Mouse (Mus musculus): ENCODE measurements around the gene Gata3. TPM values are rescaled to one million over a fixed set of nuclear protein-coding genes. Genes with fewer than 3 reads are reported as not detected.
A peak's percentile ranks its signal among the peaks of the same experiment; 100 is the strongest.

Gata3 gene
- total RNA-seq (2017), result 3.1 and 5.6 TPM in 2 replicates

GRCm38 (mm10) chr2:9889651-9890183 lies at the start of gene Gata3:
Gene Gata3 (minus strand): TSS chr2:9890034.
- 0 out of 4 replicates have a peak, but pooled peaks of 1 of the 2 experiments have one; percentile 1 for ATAC-seq (replicated peaks in 1 of 2; ENCODE audit: insufficient read depth in 1 of 2, low FRiP score in 2 of 2, low TSS enrichment in 1 of 2, low read depth in 1 of 2, poor library complexity in 2 of 2, severe bottlenecking in 2 of 2)

DNA sequence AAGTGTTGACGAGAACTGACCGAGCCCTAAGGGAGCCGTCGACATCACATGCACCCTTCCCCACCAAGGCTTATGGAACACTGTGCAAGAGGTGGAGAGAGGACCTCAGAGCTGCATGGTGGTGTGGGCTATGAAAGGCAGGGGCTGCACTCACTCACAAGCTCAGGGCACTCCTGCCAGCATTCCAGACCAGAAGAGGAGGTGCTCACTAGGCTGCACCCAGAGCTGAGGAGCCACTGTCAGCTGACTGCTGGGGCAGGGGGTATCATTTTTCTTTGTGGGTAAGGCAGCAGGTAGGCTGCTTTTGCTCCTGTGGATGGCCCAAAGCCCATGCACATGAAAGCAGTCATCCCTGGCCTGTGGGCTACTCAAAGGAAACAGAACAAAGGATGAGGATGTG lies 49.4 kb upstream of the Gata3 start:
- no peak for ATAC-seq (replicated peaks in 1 of 2; ENCODE audit: insufficient read depth in 1 of 2, low FRiP score in 2 of 2, low TSS enrichment in 1 of 2, low read depth in 1 of 2, poor library complexity in 2 of 2, severe bottlenecking in 2 of 2)

DNA sequence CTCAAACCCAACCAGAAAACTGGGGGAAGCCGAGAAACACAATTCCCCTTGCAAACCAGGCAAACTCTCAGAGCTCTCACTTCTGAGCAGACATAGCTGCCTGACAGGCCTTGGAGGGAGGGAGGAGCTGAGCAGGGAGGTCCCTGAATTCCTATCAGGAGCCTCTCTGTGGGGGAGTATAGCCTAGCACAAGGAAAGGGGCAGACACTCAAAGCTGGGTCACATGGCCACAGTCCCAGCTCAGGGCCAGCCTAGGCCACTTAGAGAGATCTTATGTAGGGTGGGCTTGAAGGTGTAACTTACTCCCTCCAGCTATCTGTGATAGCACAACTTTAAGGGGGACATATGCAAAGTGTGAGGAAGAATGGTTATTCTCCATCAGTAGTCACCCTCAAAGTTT lies 46.1 kb upstream of the Gata3 start:
- no peak for ATAC-seq (replicated peaks in 1 of 2; ENCODE audit: insufficient read depth in 1 of 2, low FRiP score in 2 of 2, low TSS enrichment in 1 of 2, low read depth in 1 of 2, poor library complexity in 2 of 2, severe bottlenecking in 2 of 2)

GRCm38 (mm10) chr2:9926905-9927283 lies 37.1 kb upstream of the Gata3 start:
- no peak for ATAC-seq (replicated peaks in 1 of 2; ENCODE audit: insufficient read depth in 1 of 2, low FRiP score in 2 of 2, low TSS enrichment in 1 of 2, low read depth in 1 of 2, poor library complexity in 2 of 2, severe bottlenecking in 2 of 2)

DNA sequence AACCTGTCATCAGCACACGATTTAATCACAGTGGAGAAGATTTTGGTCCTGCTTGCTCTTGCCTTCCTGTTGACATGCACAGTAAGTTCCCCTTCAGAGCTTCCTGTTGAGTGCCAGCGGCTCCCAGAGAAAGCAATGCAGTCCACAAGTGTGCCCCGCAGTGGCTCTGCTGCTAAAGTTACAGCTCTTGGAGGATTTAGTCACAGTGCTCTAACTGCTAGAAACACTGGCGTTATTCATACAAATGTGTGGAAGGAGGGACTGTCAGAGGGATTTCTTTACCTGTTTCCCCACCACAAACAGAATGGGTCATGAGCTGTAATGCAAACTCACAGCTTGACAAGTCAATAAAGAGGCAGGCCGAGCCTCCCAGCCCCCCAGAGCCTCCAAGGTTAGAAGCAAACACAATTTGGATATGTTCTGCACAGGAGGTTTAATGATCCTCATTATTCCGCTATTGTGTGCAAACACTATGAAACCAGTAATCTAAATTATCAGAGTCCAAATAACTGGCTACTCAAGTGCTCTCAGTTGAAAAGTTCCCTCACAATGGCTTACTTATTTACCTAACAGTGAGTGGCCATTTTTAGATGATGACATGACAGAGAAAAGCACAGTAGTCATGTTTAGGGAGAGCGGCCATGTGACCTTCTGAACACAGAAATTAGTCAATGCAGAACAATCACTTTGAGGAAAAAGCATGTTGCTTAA lies 36.5 kb upstream of the Gata3 start:
- peak; percentile 79 to 82 for ATAC-seq (replicated peaks in 1 of 2; ENCODE audit: insufficient read depth in 1 of 2, low FRiP score in 2 of 2, low TSS enrichment in 1 of 2, low read depth in 1 of 2, poor library complexity in 2 of 2, severe bottlenecking in 2 of 2)

- no peak for ATAC-seq (replicated peaks in 1 of 2; ENCODE audit: insufficient read depth in 1 of 2, low FRiP score in 2 of 2, low TSS enrichment in 1 of 2, low read depth in 1 of 2, poor library complexity in 2 of 2, severe bottlenecking in 2 of 2)
These were observed 29.0 kb upstream of the Gata3 start for GRCm38 (mm10) chr2:9918691-9919471.

DNA sequence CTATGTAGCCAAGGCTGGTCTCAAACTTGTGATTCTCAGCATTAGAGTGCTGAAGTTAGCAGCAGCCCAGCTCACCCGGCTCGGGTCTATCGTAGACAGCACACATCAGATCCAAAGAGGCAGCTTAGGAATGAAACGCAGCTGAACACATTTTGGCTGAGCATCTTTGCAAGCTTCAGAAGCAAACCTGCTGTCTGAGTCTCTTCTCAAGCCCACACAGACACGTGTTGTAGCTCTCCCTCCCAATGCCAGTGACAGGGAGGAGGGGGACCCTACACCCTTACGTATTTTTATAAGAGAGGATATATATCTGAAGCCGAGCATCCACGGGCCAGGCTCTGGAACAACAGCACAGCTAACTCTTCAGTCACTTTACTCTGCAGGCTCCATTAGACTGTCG lies 27.8 kb upstream of the Gata3 start:
- ATAC-seq (replicated peaks in 1 of 2; ENCODE audit: insufficient read depth in 1 of 2, low FRiP score in 2 of 2, low TSS enrichment in 1 of 2, low read depth in 1 of 2, poor library complexity in 2 of 2, severe bottlenecking in 2 of 2), result no peak

- peak; percentile 35 to 44; a peak in 2 of 4 replicates for ATAC-seq (replicated peaks in 1 of 2; ENCODE audit: insufficient read depth in 1 of 2, low FRiP score in 2 of 2, low TSS enrichment in 1 of 2, low read depth in 1 of 2, poor library complexity in 2 of 2, severe bottlenecking in 2 of 2)
These were observed 16.2 kb upstream of the Gata3 start for GRCm38 (mm10) chr2:9905995-9906394.

DNA sequence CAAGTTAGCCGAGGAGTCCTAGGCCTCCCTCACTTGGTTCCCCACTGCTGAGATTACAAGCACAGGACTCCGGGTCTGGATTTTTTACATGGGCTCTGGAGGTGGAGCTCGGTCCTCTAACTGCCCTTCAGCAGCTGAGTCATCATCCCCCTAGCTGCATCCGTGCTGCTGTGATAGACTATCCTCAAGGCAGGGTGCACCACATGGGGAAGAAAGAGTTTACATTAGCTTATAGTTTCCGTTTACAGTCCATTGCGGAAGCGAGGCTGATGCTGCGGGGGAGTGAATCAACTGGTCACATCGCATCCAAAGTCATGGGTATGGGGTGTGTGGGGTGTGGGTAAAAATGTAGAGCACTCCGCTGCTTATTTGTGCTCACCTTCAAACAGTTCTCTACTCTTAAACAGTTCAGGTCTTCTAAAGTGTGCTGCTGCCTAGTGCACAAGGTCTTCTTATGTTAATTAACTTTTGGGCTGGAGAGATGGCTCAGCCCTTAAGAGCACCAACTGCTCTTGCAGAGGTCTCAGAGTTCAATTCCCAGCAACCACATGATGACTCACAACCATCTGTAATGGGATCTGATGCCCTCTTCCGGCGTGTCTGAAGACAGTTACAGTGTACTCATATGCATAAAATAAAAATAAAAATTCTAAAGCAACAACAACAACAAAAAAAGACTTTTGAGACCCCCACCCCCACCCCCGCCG lies 14.2 kb upstream of the Gata3 start:
- no peak for ATAC-seq (replicated peaks in 1 of 2; ENCODE audit: insufficient read depth in 1 of 2, low FRiP score in 2 of 2, low TSS enrichment in 1 of 2, low read depth in 1 of 2, poor library complexity in 2 of 2, severe bottlenecking in 2 of 2)

DNA sequence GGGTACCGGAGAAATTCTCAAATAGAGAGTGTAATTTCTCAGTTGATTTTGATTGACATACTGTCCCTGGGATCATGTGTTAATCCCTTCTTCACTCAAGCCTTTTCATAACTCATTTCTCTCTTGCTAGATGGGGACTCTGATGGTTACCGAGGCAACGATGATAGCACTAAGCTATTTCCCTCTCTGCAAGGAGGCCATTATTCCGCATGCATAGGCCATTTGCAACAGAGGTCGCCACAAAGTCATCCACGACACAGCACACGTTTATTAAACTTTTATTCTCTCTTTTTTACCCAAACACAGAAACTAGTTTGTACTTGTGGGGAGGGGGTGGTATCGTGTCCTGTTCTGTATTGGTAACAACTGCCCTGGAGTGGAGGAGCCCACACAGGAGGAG lies 8.0 kb upstream of the Gata3 start:
- ATAC-seq (replicated peaks in 1 of 2; ENCODE audit: insufficient read depth in 1 of 2, low FRiP score in 2 of 2, low TSS enrichment in 1 of 2, low read depth in 1 of 2, poor library complexity in 2 of 2, severe bottlenecking in 2 of 2), result no peak

- no peak for ATAC-seq (replicated peaks in 1 of 2; ENCODE audit: insufficient read depth in 1 of 2, low FRiP score in 2 of 2, low TSS enrichment in 1 of 2, low read depth in 1 of 2, poor library complexity in 2 of 2, severe bottlenecking in 2 of 2)
These were observed 6.4 kb upstream of the Gata3 start for GRCm38 (mm10) chr2:9896097-9896770.

DNA sequence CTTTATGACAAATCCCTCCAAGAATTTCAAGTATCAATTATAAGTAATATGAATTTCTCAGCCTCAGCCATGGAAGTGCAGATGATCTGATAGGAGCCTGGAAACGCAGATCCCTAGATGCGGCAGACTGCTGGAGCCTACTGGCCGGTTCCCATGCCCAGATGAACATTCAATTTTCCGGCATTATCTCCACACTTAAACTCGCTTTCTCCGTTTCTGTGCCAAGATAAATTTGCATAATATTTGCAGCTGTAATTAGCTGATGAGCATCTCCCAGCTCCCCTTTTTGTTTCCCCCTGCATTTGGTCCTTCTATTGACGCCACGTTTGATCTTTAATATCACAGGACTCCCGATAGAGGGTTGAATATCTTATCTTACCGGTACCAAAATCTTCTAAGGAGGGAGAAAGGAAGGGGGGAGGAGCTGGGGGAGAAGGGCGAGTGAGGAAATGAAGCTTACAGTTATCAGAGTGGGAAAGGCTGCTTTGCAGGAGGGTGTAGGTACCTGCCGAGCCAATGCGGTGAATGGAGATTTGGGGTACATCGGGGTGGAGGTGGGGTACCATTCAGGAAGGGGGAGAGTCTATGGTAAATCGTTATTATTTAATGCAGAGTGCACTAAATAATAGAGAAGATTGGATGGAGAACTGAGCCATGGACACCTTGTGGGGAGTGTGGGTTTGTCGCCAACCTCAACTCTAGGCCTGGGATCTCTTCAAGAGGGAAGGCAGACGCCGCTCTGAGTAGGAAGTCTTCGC lies 5.2 kb upstream of the Gata3 start:
- no peak for ATAC-seq (replicated peaks in 1 of 2; ENCODE audit: insufficient read depth in 1 of 2, low FRiP score in 2 of 2, low TSS enrichment in 1 of 2, low read depth in 1 of 2, poor library complexity in 2 of 2, severe bottlenecking in 2 of 2)

GRCm38 (mm10) chr2:9893272-9893953 lies 3.6 kb upstream of the Gata3 start:
- no peak for ATAC-seq (replicated peaks in 1 of 2; ENCODE audit: insufficient read depth in 1 of 2, low FRiP score in 2 of 2, low TSS enrichment in 1 of 2, low read depth in 1 of 2, poor library complexity in 2 of 2, severe bottlenecking in 2 of 2)

DNA sequence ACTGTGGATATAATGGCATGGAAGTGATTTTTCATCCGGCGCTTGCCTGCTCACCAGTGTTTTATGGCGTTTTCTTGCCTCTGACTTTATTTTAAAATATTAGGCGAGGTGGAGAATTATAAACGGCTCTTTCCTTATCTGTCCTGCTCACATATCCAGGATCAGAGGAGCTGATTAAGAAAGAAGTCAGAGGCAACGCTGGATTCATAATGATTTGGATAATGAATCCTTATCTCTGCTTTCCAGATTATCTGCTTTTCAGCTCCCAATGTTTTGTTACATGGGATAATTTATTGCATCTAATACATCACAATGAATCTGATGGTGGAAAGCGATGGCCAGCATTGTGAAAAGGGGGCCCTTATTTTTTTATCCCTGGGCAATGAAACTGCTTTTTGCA lies 2.7 kb upstream of the Gata3 start:
- no peak for ATAC-seq (replicated peaks in 1 of 2; ENCODE audit: insufficient read depth in 1 of 2, low FRiP score in 2 of 2, low TSS enrichment in 1 of 2, low read depth in 1 of 2, poor library complexity in 2 of 2, severe bottlenecking in 2 of 2)

DNA sequence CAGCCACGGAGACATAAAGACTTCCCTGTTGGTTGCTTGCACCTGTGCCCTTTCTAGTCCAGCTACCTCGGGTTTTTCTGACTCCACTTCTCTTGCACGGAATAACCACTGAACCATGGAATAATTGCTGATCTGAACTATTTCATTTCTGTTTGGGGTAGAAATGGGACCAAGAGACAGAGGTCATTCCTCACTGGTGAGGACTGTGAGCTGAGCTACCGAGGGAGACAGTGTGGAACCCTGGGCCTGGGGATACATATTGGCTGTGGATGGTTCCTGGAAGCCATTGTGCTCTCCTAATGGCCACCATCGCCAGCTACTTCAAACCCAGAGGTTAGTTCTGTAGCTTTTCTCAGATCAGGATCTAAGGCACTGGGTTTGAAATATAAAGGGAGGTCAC lies 1.1 kb upstream of the Gata3 start:
- ATAC-seq (replicated peaks in 1 of 2; ENCODE audit: insufficient read depth in 1 of 2, low FRiP score in 2 of 2, low TSS enrichment in 1 of 2, low read depth in 1 of 2, poor library complexity in 2 of 2, severe bottlenecking in 2 of 2), result no peak

- no peak for ATAC-seq (replicated peaks in 1 of 2; ENCODE audit: insufficient read depth in 1 of 2, low FRiP score in 2 of 2, low TSS enrichment in 1 of 2, low read depth in 1 of 2, poor library complexity in 2 of 2, severe bottlenecking in 2 of 2)
These were observed 417 bp upstream of the Gata3 start for GRCm38 (mm10) chr2:9890251-9890650.
